Mouse (Mus musculus): Measurements from ENCODE around the gene Gna15.
A peak's percentile ranks its signal among the peaks of the same experiment; 100 is the strongest.

DNA sequence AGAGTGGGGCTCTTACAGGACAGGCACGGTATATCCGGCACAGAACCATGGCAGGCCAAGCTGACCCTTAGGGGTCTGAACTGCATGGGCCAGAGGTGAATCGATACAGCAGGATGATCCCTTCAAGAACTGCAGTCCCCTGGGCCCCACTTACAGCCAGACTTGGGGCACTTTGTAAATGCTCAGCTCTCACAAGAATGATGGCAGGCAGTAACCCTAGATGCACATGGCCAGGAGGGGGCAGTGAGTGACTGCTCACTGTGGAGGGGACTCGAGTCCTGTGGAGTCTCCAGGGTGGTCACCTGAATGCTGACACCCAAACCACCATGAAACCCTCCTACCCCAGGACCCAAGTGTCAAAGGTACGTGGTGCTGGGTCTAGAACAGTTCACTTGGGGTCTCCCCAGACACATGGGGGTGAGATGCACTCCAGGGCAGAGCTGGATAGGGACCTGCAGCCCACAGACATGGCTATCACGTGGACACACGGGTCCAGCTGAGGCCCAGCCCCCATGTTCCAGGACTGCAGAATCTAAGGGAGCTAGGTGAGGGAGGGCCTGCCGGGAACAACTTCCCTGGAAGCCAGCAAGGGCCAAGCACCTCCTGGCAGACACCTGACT is 30.3 kb downstream of the Gna15 start:
- no peak for TF ChIP-seq POLR2A (IDR thresholded peaks at IDR 0.05; ENCODE audit: low read depth, low read length)
- TF ChIP-seq CTCF (IDR thresholded peaks at IDR 0.05; ENCODE audit: borderline replicate concordance, insufficient read depth, low read length) = peak; percentile 36; the same call in 1 of the 2 replicates
